Mouse (Mus musculus): ENCODE measurements around the gene Gm13762.
"Not testable (repeated sequence)": the region's sequence is repeated elsewhere in the genome, so short reads cannot be mapped to it uniquely, and the experiment has no call there.

The Gm13762 gene

DNA sequence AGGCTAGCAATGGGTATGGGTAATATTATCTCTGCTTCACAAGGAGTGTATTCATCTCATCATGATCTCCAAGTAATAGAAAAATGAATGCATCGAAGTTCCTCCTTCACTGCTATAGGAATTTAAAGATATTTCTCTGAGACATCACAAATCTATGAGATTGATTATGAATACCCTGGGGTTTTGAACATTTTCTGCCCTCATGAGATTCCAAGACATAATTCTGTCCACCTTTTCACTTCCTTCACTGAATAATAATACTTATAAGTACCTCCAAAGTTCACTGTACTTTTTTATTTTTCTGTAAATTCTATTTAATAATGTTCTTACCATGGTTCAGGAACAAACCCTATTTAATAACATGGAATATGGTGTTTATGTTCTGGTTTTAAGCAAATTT is at the start of gene Gm13762:
Gene Gm13762 (minus strand): TSS at position 101 of the 400 bp plus-strand sequence.
- no peak for DNase-seq (ENCODE audit: low spot score in 2 of 2)

- DNase-seq (ENCODE audit: low spot score in 2 of 2): not testable (repeated sequence)
Measured at GRCm38 (mm10) chr2:89021436-89021835, 41.4 kb upstream of the Gm13762 start.

- DNase-seq (ENCODE audit: low spot score in 2 of 2): no peak
Measured at GRCm38 (mm10) chr2:89018240-89018639, 38.2 kb upstream of the Gm13762 start, which contains the start of gene Olfr1216. Gene Olfr1216, minus strand, starts transcription at chr2:89018340.

- DNase-seq (ENCODE audit: low spot score in 2 of 2): no peak
Measured at GRCm38 (mm10) chr2:89006873-89007272, 26.8 kb upstream of the Gm13762 start, which contains the start of gene Olfr1215. Gene Olfr1215, minus strand, starts transcription at chr2:89006973.

DNA sequence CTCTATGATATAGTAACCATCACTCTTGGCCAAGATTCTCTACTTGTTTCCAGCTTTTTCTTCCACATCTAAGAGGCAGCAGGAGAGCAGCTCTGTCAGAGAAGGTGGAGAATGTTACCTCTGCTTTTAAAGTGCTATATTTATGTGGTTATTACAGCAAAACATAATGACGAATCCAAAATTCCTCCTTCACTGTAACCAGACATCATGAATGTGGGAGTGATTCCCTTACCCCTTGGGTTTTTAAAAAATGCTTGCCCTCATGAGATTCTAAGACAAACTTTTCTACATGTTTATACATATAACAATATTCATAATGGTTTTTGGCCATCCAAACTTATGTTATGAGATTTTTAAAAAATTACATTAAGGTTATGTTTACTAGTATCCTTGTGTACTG is 12.5 kb upstream of the Gm13762 start, which contains the start of gene Olfr1214:
Gene Olfr1214 (minus strand): TSS at position 101 of the 400 bp plus-strand sequence.
- no peak for DNase-seq (ENCODE audit: low spot score in 2 of 2)

GRCm38 (mm10) chr2:88953669-88954068 is 26.4 kb downstream of the Gm13762 start, which contains the start of gene Olfr1212:
Gene Olfr1212, plus strand, starts transcription at chr2:88953969.
- DNase-seq (ENCODE audit: low spot score in 2 of 2): no peak

GRCm38 (mm10) chr2:88938011-88938410 is 42.1 kb downstream of the Gm13762 start, which contains the start of gene Olfr1211:
Gene Olfr1211, minus strand, starts transcription at chr2:88938111.
- no peak for DNase-seq (ENCODE audit: low spot score in 2 of 2)

Data from right cerebral cortex, adult 2 months (tissue).